Mouse (Mus musculus) kidney, adult 8-10 months (tissue): ENCODE results near the gene Nxn.

Experiments used
- DNase-seq, 2 experiments: peaks; one replicate each; pipeline ENCODE4 v3.0.0; 2022

Nxn gene

GRCm38 (mm10) chr11:76361422-76361821 lies 37.5 kb downstream of the Nxn start:
- DNase-seq = no peak

- DNase-seq = no peak
Measured at GRCm38 (mm10) chr11:76360255-76360654, 38.7 kb downstream of the Nxn start.

GRCm38 (mm10) chr11:76358628-76359320 lies 40.2 kb downstream of the Nxn start:
- no peak for DNase-seq

GRCm38 (mm10) chr11:76357464-76357863 lies 41.5 kb downstream of the Nxn start:
- DNase-seq = no peak

GRCm38 (mm10) chr11:76356091-76356490 lies 42.8 kb downstream of the Nxn start:
- DNase-seq = no peak

GRCm38 (mm10) chr11:76355425-76355824 lies 43.5 kb downstream of the Nxn start:
- peak in 1 of 2 experiments; percentile 27 for DNase-seq

- no peak for DNase-seq
Measured at GRCm38 (mm10) chr11:76352861-76353558, 45.9 kb downstream of the Nxn start.

GRCm38 (mm10) chr11:76351624-76352011 lies 47.3 kb downstream of the Nxn start:
- DNase-seq = no peak

GRCm38 (mm10) chr11:76350931-76351623 lies 47.9 kb downstream of the Nxn start:
- DNase-seq = no peak

- DNase-seq = no peak
Measured at GRCm38 (mm10) chr11:76349833-76350232, 49.1 kb downstream of the Nxn start.

GRCm38 (mm10) chr11:76347589-76347988 lies 51.4 kb downstream of the Nxn start:
- DNase-seq = no peak

- DNase-seq = no peak
Measured at GRCm38 (mm10) chr11:76343031-76343430, 55.9 kb downstream of the Nxn start.

GRCm38 (mm10) chr11:76341884-76342645 lies 56.9 kb downstream of the Nxn start:
- DNase-seq = no peak

- DNase-seq = no peak
Measured at GRCm38 (mm10) chr11:76341163-76341562, 57.8 kb downstream of the Nxn start.

GRCm38 (mm10) chr11:76339830-76340229 lies 59.1 kb downstream of the Nxn start:
- no peak for DNase-seq

GRCm38 (mm10) chr11:76339141-76339540 lies 59.8 kb downstream of the Nxn start:
- no peak for DNase-seq

- no peak for DNase-seq
Measured at GRCm38 (mm10) chr11:76338656-76339055, 60.3 kb downstream of the Nxn start.

GRCm38 (mm10) chr11:76337764-76338163 lies 61.2 kb downstream of the Nxn start:
- peak in 1 of 2 experiments; percentile 26 for DNase-seq

GRCm38 (mm10) chr11:76337236-76337635 lies 61.7 kb downstream of the Nxn start:
- no peak for DNase-seq

GRCm38 (mm10) chr11:76336224-76336623 lies 62.7 kb downstream of the Nxn start:
- DNase-seq = no peak

- no peak for DNase-seq
Measured at GRCm38 (mm10) chr11:76334966-76335365, 64.0 kb downstream of the Nxn start.

GRCm38 (mm10) chr11:76332240-76332639 lies 66.7 kb downstream of the Nxn start:
- peak in 1 of 2 experiments; percentile 26 for DNase-seq
